Mouse (Mus musculus): Measurements from ENCODE around the gene Gga1.

- no peak for TF ChIP-seq CTCF (IDR thresholded peaks at IDR 0.05; ENCODE audit: extremely low read depth, insufficient read length, insufficient replicate concordance, low read depth, low read length)
- no peak for TF ChIP-seq POLR2A (IDR thresholded peaks at IDR 0.05; ENCODE audit: low read depth, low read length)
Measured at GRCm38 (mm10) chr15:78830742-78831719, 46.0 kb upstream of the Gga1 start.
